Mouse (Mus musculus) testis, adult 2 months (tissue): ENCODE measurements at regions not wholly inside any gene's neighbourhood (a gene's known extent, or its start where the extent isn't known, plus 50 kb on each side); places are given as distances from the start of the nearest gene placed in this dataset.

Source experiments
- H3K27ac ChIP-seq: fragments of 200-500 bp; 2 replicates; pipeline ENCODE4 v1.5.1; 2012; ENCODE audit warnings: low read depth, low read length; ENCODE audit not compliant: control insufficient read depth, insufficient read depth
- H3K27me3 ChIP-seq: fragments of 200-500 bp; 2 replicates; pipeline ENCODE4 v1.6.1; 2012; ENCODE audit warnings: mild to moderate bottlenecking, low read length, moderate library complexity; ENCODE audit not compliant: control insufficient read depth, insufficient read depth
- H3K36me3 ChIP-seq: fragments of 200-500 bp; 2 replicates; pipeline ENCODE4 v1.6.1; 2012; ENCODE audit warnings: mild to moderate bottlenecking, low read length; ENCODE audit not compliant: control insufficient read depth, insufficient read depth
- H3K4me1 ChIP-seq: fragments of 200-500 bp; 2 replicates; pipeline ENCODE4 v1.6.1; 2012; ENCODE audit warnings: low read length; ENCODE audit not compliant: control insufficient read depth, insufficient read depth
- H3K4me3 ChIP-seq: fragments of 200-500 bp; 2 replicates; pipeline ENCODE4 v1.5.1; 2012; ENCODE audit warnings: low read depth, mild to moderate bottlenecking, low read length, moderate library complexity, mixed read lengths; ENCODE audit not compliant: control insufficient read depth
- CTCF ChIP-seq: fragments of 200-500 bp; IDR thresholded peaks from 2 replicates; pipeline ENCODE4 v1.5.1; 2012; ENCODE audit warnings: low read depth, mild to moderate bottlenecking, inconsistent platforms, low read length, moderate library complexity; ENCODE audit not compliant: control insufficient read depth, insufficient read depth, insufficient replicate concordance
- POLR2A ChIP-seq: fragments of 200-500 bp; IDR thresholded peaks from 2 replicates; pipeline ENCODE4 v1.6.1; 2012; ENCODE audit warnings: low read depth, mild to moderate bottlenecking, inconsistent platforms, low read length, moderate library complexity; ENCODE audit not compliant: control insufficient read depth

DNA sequence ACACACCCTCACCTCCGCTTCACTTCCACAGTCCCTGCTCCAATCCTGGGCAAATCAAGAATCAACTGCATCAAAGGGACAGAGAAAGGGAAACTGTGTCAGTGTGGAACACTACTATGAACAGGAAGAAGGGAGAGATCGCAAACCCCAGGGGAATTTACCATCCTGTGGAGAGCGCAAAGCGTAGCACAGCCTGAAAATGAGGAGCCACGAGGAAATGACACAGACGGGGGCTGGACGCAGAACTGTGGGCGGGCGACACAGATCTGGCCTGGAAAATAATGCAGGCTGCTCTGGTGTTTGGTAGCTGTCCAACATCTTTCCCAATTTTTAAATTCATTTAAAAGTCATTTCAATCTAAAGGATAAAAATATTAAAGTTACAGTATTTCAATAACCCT, 143.4 kb upstream of the Lmo4 start:
- H3K27me3 ChIP-seq, result no peaks in the 10 kb centered on the region
- TF ChIP-seq CTCF, result no peak
- no peak for TF ChIP-seq POLR2A
- peaks cover 3% of the 10 kb centered on the region for H3K4me1 ChIP-seq
- H3K27ac ChIP-seq, result no peak overlapping the region
- H3K4me3 ChIP-seq, result no peak overlapping the region
- H3K36me3 ChIP-seq, result no peaks in the 10 kb centered on the region

DNA sequence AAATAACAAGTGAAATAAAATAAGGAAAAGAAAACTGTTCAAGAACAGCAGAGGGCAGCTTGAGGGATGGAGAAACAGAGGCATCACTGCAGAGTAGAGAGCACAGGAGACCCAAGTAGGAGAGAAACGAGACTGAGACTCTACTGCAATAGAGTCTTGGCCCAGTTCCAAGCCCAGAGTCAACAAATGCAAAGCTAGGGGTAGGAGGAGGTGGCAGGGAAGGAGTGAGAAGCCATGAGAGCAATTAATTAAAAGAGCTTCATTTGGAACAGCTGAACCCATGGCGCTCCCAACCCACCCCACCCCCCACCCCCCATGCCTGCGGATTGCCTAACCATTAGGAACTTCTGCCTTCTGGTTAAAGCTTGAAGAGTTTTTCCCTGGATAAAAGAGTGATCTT, 130.2 kb upstream of the Lmo4 start:
- peaks cover 8% of the 10 kb centered on the region for H3K4me1 ChIP-seq
- H3K27ac ChIP-seq, result no peak overlapping the region
- TF ChIP-seq CTCF, result no peak
- TF ChIP-seq POLR2A, result no peak
- H3K4me3 ChIP-seq, result no peak overlapping the region
- no peaks in the 10 kb centered on the region for H3K27me3 ChIP-seq
- H3K36me3 ChIP-seq, result no peaks in the 10 kb centered on the region

DNA sequence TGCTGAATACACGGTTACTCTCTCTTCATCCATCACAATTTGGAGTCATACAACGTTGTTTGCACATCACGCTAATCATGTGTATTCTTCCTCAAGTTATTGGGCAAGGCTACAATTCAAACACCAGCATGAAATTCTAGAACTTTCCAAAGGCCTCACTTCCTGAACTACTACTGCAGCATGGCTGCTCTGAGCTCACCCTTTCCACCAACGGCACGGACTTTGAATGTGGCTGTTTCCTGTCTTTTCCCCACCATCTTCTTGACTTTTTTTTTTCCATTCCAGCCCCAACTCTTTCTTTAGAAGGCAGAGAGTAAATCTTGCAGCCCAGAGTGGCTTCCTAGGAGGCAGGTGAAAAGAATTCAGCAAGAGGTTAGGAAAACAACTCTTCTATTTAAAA, 129.2 kb upstream of the Lmo4 start:
- H3K36me3 ChIP-seq, result no peaks in the 10 kb centered on the region
- no peak for TF ChIP-seq CTCF
- no peak for TF ChIP-seq POLR2A
- H3K4me1 ChIP-seq, result peaks cover 10% of the 10 kb centered on the region
- H3K27me3 ChIP-seq, result no peaks in the 10 kb centered on the region
- no peak overlapping the region for H3K4me3 ChIP-seq
- no peak overlapping the region for H3K27ac ChIP-seq

DNA sequence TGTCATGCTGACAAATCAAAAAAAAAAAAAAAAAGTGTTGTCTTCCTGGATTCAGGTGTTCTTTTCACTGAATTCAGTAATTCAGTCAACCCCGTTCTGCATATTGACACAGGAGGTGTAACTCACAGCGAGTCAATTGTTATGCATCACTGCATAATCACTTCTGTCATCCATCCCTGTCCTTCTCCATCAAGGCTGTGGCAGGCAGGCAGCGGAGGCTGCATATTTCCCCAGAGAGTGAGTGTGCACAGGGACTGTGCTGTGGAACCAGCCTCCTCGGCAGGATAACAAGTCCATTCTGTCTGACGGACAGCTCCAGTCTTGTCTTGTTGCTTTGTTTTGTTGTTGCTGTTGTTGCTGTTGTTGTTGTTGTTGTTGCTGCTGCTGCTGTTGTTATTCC, 127.3 kb upstream of the Lmo4 start:
- Histone ChIP-seq H3K4me1 (peaks cover 10% of the 10 kb centered on the region), H3K27ac (no peak overlapping the region), H3K36me3 (no peaks in the 10 kb centered on the region), H3K4me3 (no peak overlapping the region), H3K27me3 (no peaks in the 10 kb centered on the region)
- TF ChIP-seq POLR2A (no peak), CTCF (no peak)

DNA sequence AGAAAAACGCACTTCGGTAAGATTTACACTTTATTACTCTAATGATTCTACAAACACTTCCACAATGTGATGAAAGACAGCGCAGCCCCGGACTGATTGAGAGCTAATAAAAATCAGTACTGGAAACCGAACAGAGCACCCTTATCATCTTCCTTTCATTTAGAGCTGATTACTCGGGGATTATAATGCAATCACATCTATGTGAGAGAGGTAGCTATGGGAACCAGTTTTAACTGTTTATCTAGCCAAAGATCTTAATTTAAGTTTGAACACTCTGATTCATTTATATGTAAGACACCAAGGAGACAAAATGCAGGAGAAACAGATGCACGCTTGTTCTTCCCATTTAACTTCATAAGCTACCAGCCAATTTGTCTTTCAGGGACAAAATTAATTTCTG, 124.1 kb upstream of the Lmo4 start:
- TF ChIP-seq CTCF, result no peak
- no peak for TF ChIP-seq POLR2A
- no peaks in the 10 kb centered on the region for H3K36me3 ChIP-seq
- H3K27me3 ChIP-seq, result no peaks in the 10 kb centered on the region

DNA sequence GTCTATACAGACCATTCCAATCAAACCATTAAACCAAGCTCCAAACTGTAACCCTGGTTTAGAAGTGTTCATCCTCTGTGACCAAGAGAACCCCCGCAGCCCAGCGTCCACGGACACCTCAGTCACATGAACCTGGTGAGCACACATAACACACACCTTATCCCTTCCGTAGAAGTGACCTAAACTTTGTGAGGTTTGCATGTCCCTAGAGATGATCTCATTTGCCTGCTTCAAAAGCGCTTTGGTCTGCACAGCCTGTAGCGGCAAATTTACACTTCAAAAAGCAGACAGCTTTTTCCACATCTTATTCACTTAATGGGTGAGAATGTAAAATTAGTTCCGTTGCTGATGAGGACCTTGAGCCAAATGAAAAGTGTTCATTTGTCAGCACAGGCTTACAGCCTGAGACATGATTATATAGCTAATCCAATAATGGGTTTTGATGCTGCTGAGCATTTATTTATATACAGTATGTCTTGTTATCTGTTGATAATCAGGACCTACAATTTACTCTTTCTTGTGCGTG, 122.3 kb upstream of the Lmo4 start:
- Histone ChIP-seq H3K4me3 (no peak overlapping the region), H3K36me3 (no peaks in the 10 kb centered on the region), H3K27ac (no peak overlapping the region), H3K27me3 (no peaks in the 10 kb centered on the region), H3K4me1 (peaks cover 10% of the 10 kb centered on the region)
- no peak for TF ChIP-seq CTCF
- no peak for TF ChIP-seq POLR2A

More for the DNA sequence above, 124.1 kb upstream of the Lmo4 start:
- Histone ChIP-seq H3K4me3 (no peak overlapping the region), H3K27ac (no peak overlapping the region), H3K4me1 (peaks cover 10% of the 10 kb centered on the region)

DNA sequence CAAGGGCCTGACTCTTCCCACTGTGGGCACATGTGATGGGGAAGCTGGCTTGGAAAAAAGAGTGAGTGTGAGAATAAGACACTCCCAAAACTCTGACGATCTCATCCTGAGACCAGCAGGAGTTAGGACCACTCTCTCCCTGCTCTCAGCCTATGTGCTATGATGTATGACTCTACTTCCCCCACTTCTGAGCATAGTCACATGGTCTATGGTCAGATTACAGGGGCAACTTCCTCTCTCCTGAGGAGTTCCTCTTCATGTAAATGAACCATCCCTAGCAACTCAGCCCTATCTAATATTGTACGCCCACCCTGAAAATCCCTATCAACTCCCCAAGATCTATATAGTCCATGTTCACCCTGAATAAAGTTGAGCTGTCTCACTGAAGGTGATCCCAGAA, 120.0 kb upstream of the Lmo4 start:
- no peaks in the 10 kb centered on the region for H3K36me3 ChIP-seq
- H3K4me1 ChIP-seq, result no peaks in the 10 kb centered on the region
- H3K27ac ChIP-seq, result no peak overlapping the region
- no peak overlapping the region for H3K4me3 ChIP-seq
- H3K27me3 ChIP-seq, result no peaks in the 10 kb centered on the region
- TF ChIP-seq CTCF (no peak), POLR2A (no peak)

DNA sequence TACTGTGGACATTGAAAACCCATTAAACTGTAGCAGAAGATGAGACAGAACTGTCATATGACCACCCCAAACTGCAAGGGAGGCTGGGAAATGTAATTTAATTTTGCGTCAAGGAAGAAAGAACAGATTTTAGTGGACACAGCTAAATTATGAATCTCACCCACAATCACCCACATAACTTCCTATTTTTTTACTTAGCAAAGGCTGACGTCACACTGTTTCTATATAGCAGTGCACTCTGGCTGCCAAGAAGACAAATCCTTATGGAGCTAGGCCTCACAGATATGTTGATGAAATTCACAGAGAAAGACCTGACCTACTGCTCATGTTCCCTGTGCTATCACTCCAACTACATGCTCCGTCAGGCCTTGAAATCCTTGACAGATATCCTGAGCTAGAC, 118.5 kb upstream of the Lmo4 start:
- H3K36me3 ChIP-seq, result no peaks in the 10 kb centered on the region
- H3K4me1 ChIP-seq, result no peaks in the 10 kb centered on the region
- no peaks in the 10 kb centered on the region for H3K27me3 ChIP-seq
- no peak overlapping the region for H3K27ac ChIP-seq
- TF ChIP-seq CTCF (no peak), POLR2A (no peak)
- no peak overlapping the region for H3K4me3 ChIP-seq
